Mouse (Mus musculus) mature B cell (primary cell): ENCODE measurements around the gene Cxxc4.
"Not testable (repeated sequence)": the region's sequence is repeated elsewhere in the genome, so short reads cannot be mapped to it uniquely, and the experiment has no call there.

Experiments
- in situ Hi-C: fragments of 300-500 bp; cut with MboI; formaldehyde crosslinking; loops from 2 replicates; pipeline ENCODE4 v1.14.3; 2019

Gene Cxxc4

GRCm38 (mm10) chr3:134236414-134237112 lies at the start of gene Cxxc4:
Gene Cxxc4, plus strand, starts transcription at chr3:134236484.
- in situ Hi-C loops: no loop called here

- in situ Hi-C loops: no loop called here
Measured at GRCm38 (mm10) chr3:134188979-134189946, 47.0 kb upstream of the Cxxc4 start.

- in situ Hi-C loops: no loop called here
Measured at GRCm38 (mm10) chr3:134190046-134190445, 46.2 kb upstream of the Cxxc4 start.

- in situ Hi-C loops: no loop called here
Measured at GRCm38 (mm10) chr3:134199892-134200291, 36.4 kb upstream of the Cxxc4 start.

- in situ Hi-C loops: no loop called here
Measured at GRCm38 (mm10) chr3:134206624-134207023, 29.7 kb upstream of the Cxxc4 start.

- in situ Hi-C loops: no loop called here
Measured at GRCm38 (mm10) chr3:134210950-134211349, 25.3 kb upstream of the Cxxc4 start.

- in situ Hi-C loops: not testable (repeated sequence)
Measured at GRCm38 (mm10) chr3:134219881-134220280, 16.4 kb upstream of the Cxxc4 start.

GRCm38 (mm10) chr3:134221002-134221401 lies 15.3 kb upstream of the Cxxc4 start:
- in situ Hi-C loops: no loop called here

GRCm38 (mm10) chr3:134222593-134222992 lies 13.7 kb upstream of the Cxxc4 start:
- in situ Hi-C loops: no loop called here

GRCm38 (mm10) chr3:134223956-134224355 lies 12.3 kb upstream of the Cxxc4 start:
- in situ Hi-C loops: no loop called here

GRCm38 (mm10) chr3:134225928-134226327 lies 10.4 kb upstream of the Cxxc4 start:
- in situ Hi-C loops: no loop called here

- in situ Hi-C loops: no loop called here
Measured at GRCm38 (mm10) chr3:134232753-134233152, 3.5 kb upstream of the Cxxc4 start.

GRCm38 (mm10) chr3:134235491-134236413 lies 532 bp upstream of the Cxxc4 start:
- in situ Hi-C loops: no loop called here

GRCm38 (mm10) chr3:134237113-134237805 lies 975 bp downstream of the Cxxc4 start:
- in situ Hi-C loops: no loop called here

GRCm38 (mm10) chr3:134238621-134239310 lies 2.5 kb downstream of the Cxxc4 start:
- in situ Hi-C loops: no loop called here

- in situ Hi-C loops: no loop called here
Measured at GRCm38 (mm10) chr3:134239321-134239970, 3.2 kb downstream of the Cxxc4 start.

- in situ Hi-C loops: no loop called here
Measured at GRCm38 (mm10) chr3:134239971-134240717, 3.9 kb downstream of the Cxxc4 start.

- in situ Hi-C loops: no loop called here
Measured at GRCm38 (mm10) chr3:134240718-134241025, 4.4 kb downstream of the Cxxc4 start.

- in situ Hi-C loops: no loop called here
Measured at GRCm38 (mm10) chr3:134243168-134243849, 7.0 kb downstream of the Cxxc4 start.
